Mouse (Mus musculus): ENCODE measurements at regions not wholly inside any gene's neighbourhood (a gene's known extent, or its start where the extent isn't known, plus 50 kb on each side); places are given as distances from the start of the nearest gene placed in this dataset.
A peak's percentile ranks its signal among the peaks of the same experiment; 100 is the strongest.

DNA sequence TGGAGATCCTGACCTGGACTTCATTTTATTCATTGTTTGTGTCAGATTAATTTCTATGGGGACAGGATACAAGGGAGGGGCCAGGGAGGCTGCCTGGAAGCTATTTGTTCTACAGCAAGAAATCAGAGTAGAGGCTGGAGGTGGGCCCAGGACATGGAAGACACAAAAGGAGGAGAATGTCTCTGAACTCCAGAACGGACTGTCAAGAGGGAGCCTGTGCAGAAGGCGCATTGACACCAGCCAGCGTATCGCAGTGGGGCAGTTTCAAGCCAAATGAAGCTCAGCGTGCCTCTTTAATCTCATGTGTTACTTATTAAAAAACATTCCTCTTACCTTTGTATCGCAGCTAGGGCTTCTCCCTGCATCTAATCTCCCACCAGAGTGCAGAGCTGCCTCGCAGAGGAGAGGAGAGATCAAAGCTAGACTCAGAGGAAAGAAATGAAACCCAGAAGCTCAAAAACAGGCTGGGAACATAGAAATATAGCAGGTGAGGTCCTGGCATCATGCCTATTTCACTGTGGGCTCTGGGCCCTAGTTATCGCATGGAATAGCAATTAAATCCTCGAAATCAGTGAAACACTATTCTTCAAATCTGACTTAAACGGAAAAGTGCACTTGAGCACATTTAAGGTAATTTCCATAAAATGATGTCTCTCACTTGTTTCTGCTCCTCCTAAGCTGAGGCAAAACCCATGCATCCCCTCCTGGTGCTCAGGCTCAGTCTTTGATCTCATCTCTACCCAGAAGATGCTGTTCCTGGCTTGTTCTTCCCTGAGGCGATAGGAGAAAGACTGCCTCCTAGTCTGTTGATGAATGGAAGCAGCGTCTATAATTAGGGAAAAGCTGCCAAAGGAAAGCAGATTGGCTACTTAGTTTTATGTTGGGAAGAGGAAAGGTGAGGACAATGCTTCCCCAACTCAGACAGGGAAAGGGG is 491.4 kb downstream of the Poteg start:
- no peak overlapping the region for H3K27ac ChIP-seq (replicated peaks; ENCODE audit: low read depth, low read length)
- ATAC-seq (ENCODE audit: low read depth) (peak; percentile 71; the same call in 1 of the 2 replicates), DNase-seq (ENCODE audit: low spot score) (peak; percentile 34)
- H3K36me3 ChIP-seq (ENCODE audit: control insufficient read depth, insufficient read depth, low read length) = no peaks in the 10 kb centered on the region
- WGBS = 28% methylated on average over 12 of the region's 12 CpGs
- no peaks in the 10 kb centered on the region for H3K27me3 ChIP-seq (replicated peaks; ENCODE audit: control insufficient read depth, insufficient read depth, low read length)
- H3K9ac ChIP-seq (ENCODE audit: low read depth, low read length) = no peak overlapping the region
- no peaks in the 10 kb centered on the region for H3K9me3 ChIP-seq (ENCODE audit: control insufficient read depth, low read length)
- peak overlapping the region; percentile 4; the same call in 1 of the 2 replicates for H3K4me2 ChIP-seq (ENCODE audit: low read depth, low read length)
- no peak overlapping the region for H3K4me3 ChIP-seq (ENCODE audit: low read depth, low read length)
- H3K4me1 ChIP-seq (ENCODE audit: control insufficient read depth, insufficient read depth, low read length) = 0 out of 2 replicates have a peak, but pooled peaks cover 6% of the 10 kb centered on the region

DNA sequence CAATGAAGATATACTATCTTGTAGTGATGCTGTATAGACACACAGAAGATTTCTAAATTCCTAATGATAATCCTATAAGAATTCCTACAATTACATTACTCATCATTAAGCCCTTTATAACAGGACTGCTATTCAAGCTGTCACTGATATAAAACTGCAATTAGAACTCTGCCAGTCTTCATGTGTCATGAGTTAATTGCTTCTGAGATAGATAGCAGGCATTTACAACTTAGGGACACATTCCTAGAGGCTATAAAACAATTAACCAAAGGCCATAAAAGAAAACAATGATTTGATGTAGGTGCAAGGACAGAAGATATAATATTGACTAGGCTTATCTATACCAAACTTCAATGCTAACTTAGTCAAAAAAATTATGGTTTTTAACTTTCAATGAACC is 507.5 kb downstream of the Poteg start:
- Histone ChIP-seq H3K4me1 (ENCODE audit: control insufficient read depth, insufficient read depth, low read length) (no peaks in the 10 kb centered on the region), H3K4me2 (ENCODE audit: low read depth, low read length) (no peak overlapping the region), H3K9me3 (ENCODE audit: control insufficient read depth, low read length) (no peaks in the 10 kb centered on the region), H3K9ac (ENCODE audit: low read depth, low read length) (no peak overlapping the region), H3K36me3 (ENCODE audit: control insufficient read depth, insufficient read depth, low read length) (no peaks in the 10 kb centered on the region), H3K27me3 (replicated peaks; ENCODE audit: control insufficient read depth, insufficient read depth, low read length) (no peaks in the 10 kb centered on the region), H3K4me3 (ENCODE audit: low read depth, low read length) (no peak overlapping the region), H3K27ac (replicated peaks; ENCODE audit: low read depth, low read length) (no peak overlapping the region)
- ATAC-seq (ENCODE audit: low read depth) (no peak), DNase-seq (ENCODE audit: low spot score) (no peak)

- ATAC-seq (ENCODE audit: low read depth) (no peak), DNase-seq (ENCODE audit: low spot score) (no peak)
- no peaks in the 10 kb centered on the region for H3K27me3 ChIP-seq (replicated peaks; ENCODE audit: control insufficient read depth, insufficient read depth, low read length)
- H3K4me2 ChIP-seq (ENCODE audit: low read depth, low read length) = no peak overlapping the region
- no peak overlapping the region for H3K4me3 ChIP-seq (ENCODE audit: low read depth, low read length)
- no peak overlapping the region for H3K27ac ChIP-seq (replicated peaks; ENCODE audit: low read depth, low read length)
- H3K9me3 ChIP-seq (ENCODE audit: control insufficient read depth, low read length) = no peaks in the 10 kb centered on the region
- 50% methylated on average over 3 of the region's 3 CpGs for WGBS
- no peak overlapping the region for H3K9ac ChIP-seq (ENCODE audit: low read depth, low read length)
- H3K36me3 ChIP-seq (ENCODE audit: control insufficient read depth, insufficient read depth, low read length) = no peaks in the 10 kb centered on the region
- H3K4me1 ChIP-seq (ENCODE audit: control insufficient read depth, insufficient read depth, low read length) = no peaks in the 10 kb centered on the region
Measured at GRCm38 (mm10) chr8:27980920-27981319, 533.5 kb downstream of the Poteg start.

DNA sequence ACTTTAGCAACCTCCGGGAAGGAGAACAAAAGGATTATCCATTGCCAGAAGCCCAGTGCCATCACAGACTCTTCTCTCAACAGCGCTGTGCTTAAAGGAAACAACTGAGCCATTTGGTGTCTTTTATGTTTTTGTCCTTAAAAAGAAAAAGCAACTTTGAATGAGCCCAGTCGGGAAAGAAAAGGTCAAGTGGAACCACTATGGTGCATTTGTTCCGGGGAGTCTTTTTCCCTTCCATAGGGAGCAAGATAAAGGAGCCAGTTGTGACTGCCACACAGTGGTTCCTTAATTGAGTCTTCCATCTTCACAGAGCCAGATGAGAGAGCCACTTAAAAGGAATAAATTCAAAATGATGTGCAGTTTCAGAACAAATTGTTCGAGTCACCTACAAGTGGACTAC is 534.3 kb downstream of the Poteg start:
- no peak overlapping the region for H3K4me3 ChIP-seq (ENCODE audit: low read depth, low read length)
- H3K36me3 ChIP-seq (ENCODE audit: control insufficient read depth, insufficient read depth, low read length) = no peaks in the 10 kb centered on the region
- no peak overlapping the region for H3K9ac ChIP-seq (ENCODE audit: low read depth, low read length)
- no peaks in the 10 kb centered on the region for H3K9me3 ChIP-seq (ENCODE audit: control insufficient read depth, low read length)
- no peaks in the 10 kb centered on the region for H3K4me1 ChIP-seq (ENCODE audit: control insufficient read depth, insufficient read depth, low read length)
- ATAC-seq (ENCODE audit: low read depth) = no peak
- no peaks in the 10 kb centered on the region for H3K27me3 ChIP-seq (replicated peaks; ENCODE audit: control insufficient read depth, insufficient read depth, low read length)
- H3K27ac ChIP-seq (replicated peaks; ENCODE audit: low read depth, low read length) = no peak overlapping the region
- DNase-seq (ENCODE audit: low spot score) = no peak
- no peak overlapping the region for H3K4me2 ChIP-seq (ENCODE audit: low read depth, low read length)
- WGBS = 58% methylated on average over 5 of the region's 5 CpGs

GRCm38 (mm10) chr8:28012849-28013248 is 565.4 kb downstream of the Poteg start:
- no peak for ATAC-seq (ENCODE audit: low read depth)
- Histone ChIP-seq H3K36me3 (ENCODE audit: control insufficient read depth, insufficient read depth, low read length) (no peaks in the 10 kb centered on the region), H3K4me3 (ENCODE audit: low read depth, low read length) (no peak overlapping the region), H3K9ac (ENCODE audit: low read depth, low read length) (no peak overlapping the region), H3K27me3 (replicated peaks; ENCODE audit: control insufficient read depth, insufficient read depth, low read length) (no peaks in the 10 kb centered on the region), H3K9me3 (ENCODE audit: control insufficient read depth, low read length) (no peaks in the 10 kb centered on the region), H3K27ac (replicated peaks; ENCODE audit: low read depth, low read length) (no peak overlapping the region), H3K4me2 (ENCODE audit: low read depth, low read length) (no peak overlapping the region), H3K4me1 (ENCODE audit: control insufficient read depth, insufficient read depth, low read length) (no peaks in the 10 kb centered on the region)
- no peak for DNase-seq (ENCODE audit: low spot score)
- 71% methylated on average over 4 of the region's 4 CpGs for WGBS

All from embryonic facial prominence, embryonic 14.5 days (tissue).